ENCODE assay signal across 8 mouse cellular contexts in the genomic region with DNA sequence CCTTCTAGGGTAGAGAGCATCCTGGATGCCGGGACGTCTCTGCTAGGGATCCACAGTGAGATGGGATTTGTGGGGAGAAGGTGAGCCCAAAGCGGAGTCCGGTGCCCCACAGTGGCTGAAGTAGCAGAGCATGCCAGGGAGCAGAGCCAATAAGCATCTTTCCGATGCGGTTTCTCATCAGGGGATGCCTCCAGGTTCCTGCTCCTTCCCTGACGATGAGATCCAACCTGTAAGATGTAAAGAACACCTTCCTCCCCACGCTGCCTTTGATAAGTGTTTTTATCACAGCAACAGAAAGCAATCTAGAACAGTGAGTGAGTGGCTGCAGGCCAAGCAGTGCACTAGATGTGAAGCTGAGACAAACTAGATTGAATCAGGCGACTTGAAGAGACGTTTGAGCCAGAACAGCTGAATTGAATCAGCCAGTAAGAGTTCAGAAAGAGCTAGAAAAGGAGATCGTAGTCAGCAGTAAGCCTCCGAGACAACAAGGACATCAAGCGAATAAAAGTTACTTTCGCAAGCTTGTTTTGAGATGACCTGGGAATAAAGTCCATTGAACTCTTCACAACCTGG. TPM values are rescaled to one million over a fixed set of nuclear protein-coding genes. Genes with fewer than 3 reads are reported as not detected.
DNase-seq lines count a peak whose midpoint lies in the region; ATAC-seq and TF ChIP-seq lines count a peak whose summit lies in the region.

No protein-coding gene starts in this region.

- ATAC-seq in forebrain, embryonic 13.5 days: no peak
- ATAC-seq in midbrain, embryonic 16.5 days: peak; percentile 3
- no peak for ATAC-seq in activated CD4-positive, CD25-positive, alpha-beta regulatory T cell, adult 4 months
- ATAC-seq in megakaryocyte progenitor cell, adult 5-6 weeks (replicated peaks; ENCODE audit: poor library complexity): no peak

- TF ChIP-seq POLR2A in CH12.LX (IDR thresholded peaks at IDR 0.05; ENCODE audit: low read depth, low read length): no peak

- TF ChIP-seq EP300 in CH12.LX (IDR thresholded peaks at IDR 0.05; ENCODE audit: low read length): no peak

- TF ChIP-seq RAD21 in CH12.LX (IDR thresholded peaks at IDR 0.05; ENCODE audit: low read depth, low read length): no peak

- H3K27me3 ChIP-seq in CH12.LX (replicated peaks): no peaks in the 10 kb centered on the region
- no peaks in the 10 kb centered on the region for H3K27me3 ChIP-seq in forebrain, embryonic 13.5 days
- H3K27me3 ChIP-seq in midbrain, embryonic 16.5 days (ENCODE audit: control insufficient read depth, insufficient read depth, low read depth, low read length): no peaks in the 10 kb centered on the region

- peak overlapping the region; percentile 91 for H3K4me2 ChIP-seq in CH12.LX (ENCODE audit: insufficient read depth, low read depth, poor library complexity, severe bottlenecking)
- H3K4me2 ChIP-seq in forebrain, embryonic 13.5 days: peak overlapping the region; percentile 89
- peak overlapping the region; percentile 95 for H3K4me2 ChIP-seq in midbrain, embryonic 16.5 days (ENCODE audit: low read length)

- 43% methylated on average over 14 of the region's 14 CpGs for WGBS in forebrain, embryonic 13.5 days
- WGBS in midbrain, embryonic 16.5 days: 42% methylated on average over 14 of the region's 14 CpGs

- in situ Hi-C loops in CH12.LX (cut with MboI; ENCODE audit: low pct_ligation_motif_present, low pct_unique_long_range_greater_than_20kb, low sequenced_read_pairs): loop anchor here (5.0 to 10.0 kb wide), 2 partner anchors 36 to 108 kb away; partner anchors contain the start of gene Ube2g2

- peaks cover 21% of the 10 kb centered on the region for H3K79me2 ChIP-seq in CH12.LX (replicated peaks; ENCODE audit: control insufficient read depth, extremely low read depth, insufficient read depth, poor library complexity, severe bottlenecking)

- peak overlapping the region; percentile 73 to 98 (median 93) for H3K4me3 ChIP-seq in CH12.LX (replicated peaks in 1 of 3; ENCODE audit: low read depth in 2 of 3, low read length in 2 of 3, poor library complexity in 1 of 3)
- H3K4me3 ChIP-seq in forebrain, embryonic 13.5 days: peak overlapping the region; percentile 94
- H3K4me3 ChIP-seq in midbrain, embryonic 16.5 days (ENCODE audit: low read depth, low read length): peak overlapping the region; percentile 99

- peak overlapping the region; percentile 12; the same call in 1 of the 2 replicates for H3K27ac ChIP-seq in CH12.LX (ENCODE audit: insufficient read depth, low read depth)
- H3K27ac ChIP-seq in forebrain, embryonic 13.5 days: peak overlapping the region; percentile 31; the same call in 1 of the 2 replicates
- peak overlapping the region; percentile 86 for H3K27ac ChIP-seq in midbrain, embryonic 16.5 days (ENCODE audit: low read length)

- DNase-seq in adrenal gland, postnatal 10 days: peak; percentile 36
- no peak for DNase-seq in adrenal gland, adult 8-10 months
- DNase-seq in CH12.LX (ENCODE audit: extremely low read depth): no peak
- peak; percentile 84 for DNase-seq in kidney, adult 9 months

- dilution Hi-C loops in CH12.LX (cut with MboI; ENCODE audit: extremely low pct_ligation_motif_present, extremely low pct_unique_long_range_greater_than_20kb, low sequenced_read_pairs): no loop called here

- H3K9me3 ChIP-seq in CH12.LX (replicated peaks; ENCODE audit: low read length): peaks cover 3% of the 10 kb centered on the region
- no peaks in the 10 kb centered on the region for H3K9me3 ChIP-seq in forebrain, embryonic 13.5 days (replicated peaks)
- no peaks in the 10 kb centered on the region for H3K9me3 ChIP-seq in midbrain, embryonic 16.5 days (replicated peaks; ENCODE audit: control insufficient read depth, low read length, poor library complexity, severe bottlenecking)

- no peak for TF ChIP-seq CTCF in CH12.LX (conservative IDR thresholded peaks at IDR 0.05 in 1 of 2, IDR thresholded peaks at IDR 0.05 in 1 of 2; ENCODE audit: low read depth in 2 of 2, low read length in 2 of 2)

- H3K36me3 ChIP-seq in CH12.LX (replicated peaks in 1 of 2; ENCODE audit: control insufficient read depth in 1 of 2, insufficient read depth in 1 of 2, low read length in 1 of 2): peaks cover 20 to 29% of the 10 kb centered on the region in 2 experiments
- H3K36me3 ChIP-seq in forebrain, embryonic 13.5 days (ENCODE audit: poor library complexity, severe bottlenecking): peaks cover 30% of the 10 kb centered on the region
- H3K36me3 ChIP-seq in midbrain, embryonic 16.5 days (ENCODE audit: control insufficient read depth, insufficient read depth, low read length): peaks cover 6% of the 10 kb centered on the region

- peaks cover 7 to 63% of the 10 kb centered on the region in 2 experiments for H3K4me1 ChIP-seq in CH12.LX (ENCODE audit: control insufficient read depth in 1 of 2, insufficient read depth in 2 of 2)
- peaks cover 21% of the 10 kb centered on the region for H3K4me1 ChIP-seq in forebrain, embryonic 13.5 days
- peaks cover 17% of the 10 kb centered on the region for H3K4me1 ChIP-seq in midbrain, embryonic 16.5 days (ENCODE audit: control insufficient read depth, insufficient read depth, low read length)

- H3K9ac ChIP-seq in CH12.LX (ENCODE audit: insufficient read depth, low read depth): peak overlapping the region; percentile 87
- peak overlapping the region; percentile 91 for H3K9ac ChIP-seq in forebrain, embryonic 13.5 days
- peak overlapping the region; percentile 77 for H3K9ac ChIP-seq in midbrain, embryonic 16.5 days (ENCODE audit: low read depth, low read length)

TF ChIP-seq in CH12.LX, 34 proteins besides CTCF, POLR2A, EP300 and RAD21:
- TF ChIP-seq PAX5 (IDR thresholded peaks at IDR 0.05; ENCODE audit: low read length): no peak
- 0 out of 2 replicates have a peak, but pooled peaks have one; percentile 13 for TF ChIP-seq NELFE (IDR thresholded peaks at IDR 0.05; ENCODE audit: low read depth, low read length)
- no peak for TF ChIP-seq CHD2 (IDR thresholded peaks at IDR 0.05; ENCODE audit: low read length)
- TF ChIP-seq UBTF (IDR thresholded peaks at IDR 0.05; ENCODE audit: low read depth, low read length): no peak
- TF ChIP-seq JUND (conservative IDR thresholded peaks at IDR 0.05; ENCODE audit: low read depth, low read length): no peak
- TF ChIP-seq ZC3H11A (IDR thresholded peaks at IDR 0.05; ENCODE audit: low read depth, low read length): no peak
- no peak for TF ChIP-seq MYC (IDR thresholded peaks at IDR 0.05; ENCODE audit: low read depth, low read length)
- no peak for TF ChIP-seq MEF2A (IDR thresholded peaks at IDR 0.05; ENCODE audit: borderline replicate concordance, low read depth, low read length)
- TF ChIP-seq BHLHE40 (IDR thresholded peaks at IDR 0.05; ENCODE audit: low read depth, low read length): no peak
- TF ChIP-seq ZMIZ1 (IDR thresholded peaks at IDR 0.05; ENCODE audit: low read depth, low read length): no peak
- TF ChIP-seq RCOR1 (conservative IDR thresholded peaks at IDR 0.05; ENCODE audit: low read depth, low read length): no peak
- TF ChIP-seq E2F4 (IDR thresholded peaks at IDR 0.05; ENCODE audit: insufficient replicate concordance, low read depth, low read length): no peak
- no peak for TF ChIP-seq CHD1 (IDR thresholded peaks at IDR 0.05; ENCODE audit: low read depth, low read length)
- 0 out of 2 replicates have a peak, but pooled peaks have one; percentile 17 for TF ChIP-seq MXI1 (IDR thresholded peaks at IDR 0.05; ENCODE audit: low read depth, low read length)

RNA-seq across cellular contexts. Expression of gene Fam207a, which starts 0.9 kb away (rescaled TPM):
- 10 to 100 TPM; 17.6 to 19.4 TPM for total RNA-seq in adrenal gland, postnatal 10 days (2021)
- 10 to 100 TPM; 20.4 to 28.8 (median 24.8) TPM for total RNA-seq in adrenal gland, adult 8-10 months (2022)
- total RNA-seq in CH12.LX (2012; rRNA removed) (46.1 and 56.1 TPM in 2 replicates), CH12.LX (2014; rRNA removed) (42.4 and 43.1 TPM in 2 replicates)
- 65.4 and 88.6 TPM in 2 replicates for polyA plus RNA-seq in CH12.LX (2012; ENCODE audit: insufficient read length, low read depth)
- 37.5 and 38.7 TPM in 2 replicates for polyA plus RNA-seq in forebrain, embryonic 13.5 days (2015; fragmentation: Nextera tagmentation; extraction: Ambion mirVana)
- polyA plus RNA-seq in midbrain, embryonic 16.5 days (2015; fragmentation: Nextera tagmentation; extraction: Ambion mirVana): 40.5 and 44.1 TPM in 2 replicates
- polyA plus RNA-seq in activated CD4-positive, CD25-positive, alpha-beta regulatory T cell, adult 4 months (2017; shearing (Covaris generic)): 10 to 100 TPM; 15.2 to 15.3 TPM
- 9.1 and 9.9 TPM in 2 replicates for total RNA-seq in megakaryocyte progenitor cell, adult 5-6 weeks (2015)
- total RNA-seq in megakaryocyte progenitor cell, adult 5-6 weeks (2017): 28.8 and 38.1 TPM in 2 replicates

RNA-seq across cellular contexts. Expression of gene Itgb2, which starts 13.6 kb away (rescaled TPM):
- total RNA-seq in adrenal gland, postnatal 10 days (2021): 1 to 10 TPM; 8.1 to 9.2 TPM
- total RNA-seq in adrenal gland, adult 8-10 months (2022): 10 to 100 TPM in 3 of 4 experiments, 1 to 10 TPM in 1; 8.6 to 16.8 (median 13.5) TPM
- total RNA-seq in CH12.LX (2012; rRNA removed): 32.2 and 32.6 TPM in 2 replicates
- total RNA-seq in CH12.LX (2014; rRNA removed): 40.2 and 40.3 TPM in 2 replicates
- 52.2 and 54.1 TPM in 2 replicates for polyA plus RNA-seq in CH12.LX (2012; ENCODE audit: insufficient read length, low read depth)
- polyA plus RNA-seq in forebrain, embryonic 13.5 days (2015; fragmentation: Nextera tagmentation; extraction: Ambion mirVana): 0.34 and 0.37 TPM in 2 replicates
- polyA plus RNA-seq in midbrain, embryonic 16.5 days (2015; fragmentation: Nextera tagmentation; extraction: Ambion mirVana): 0.59 and 0.67 TPM in 2 replicates
- 100 to 1,000 TPM; 375 to 386 TPM for polyA plus RNA-seq in activated CD4-positive, CD25-positive, alpha-beta regulatory T cell, adult 4 months (2017; shearing (Covaris generic))
- total RNA-seq in megakaryocyte progenitor cell, adult 5-6 weeks (2015): 37.2 and 37.9 TPM in 2 replicates
- 35.1 and 42.0 TPM in 2 replicates for total RNA-seq in megakaryocyte progenitor cell, adult 5-6 weeks (2017)

Comparison
In these comparisons a context has a peak if more than half of its experiments do, and no peak if none do; other contexts are left out.
1. DNase-seq: peak in adrenal gland, postnatal 10 days (single experiment) and kidney, adult 9 months (single experiment); none in adrenal gland, adult 8-10 months (single experiment) and CH12.LX (single experiment).
2. H3K27ac ChIP-seq: peak in every context shown above with its lines; median percentile 86 in midbrain, embryonic 16.5 days; 31 in forebrain, embryonic 13.5 days; 12 in CH12.LX.
3. Peak in every context shown above with its lines, with median percentiles within 50 percentile points of each other: H3K4me2 ChIP-seq, H3K4me3 ChIP-seq and H3K9ac ChIP-seq.